Mouse (Mus musculus): ENCODE measurements around the gene Itch.
"Not testable (repeated sequence)": the region's sequence is repeated elsewhere in the genome, so short reads cannot be mapped to it uniquely, and the experiment has no call there.

Gene Itch

GRCm38 (mm10) chr2:155133011-155133976 lies at the start of gene Itch:
Itch (plus strand) TSS chr2:155133509.
- peak; percentile 94 for DNase-seq

GRCm38 (mm10) chr2:155084546-155084945 lies 48.8 kb upstream of the Itch start:
- no peak for DNase-seq

DNA sequence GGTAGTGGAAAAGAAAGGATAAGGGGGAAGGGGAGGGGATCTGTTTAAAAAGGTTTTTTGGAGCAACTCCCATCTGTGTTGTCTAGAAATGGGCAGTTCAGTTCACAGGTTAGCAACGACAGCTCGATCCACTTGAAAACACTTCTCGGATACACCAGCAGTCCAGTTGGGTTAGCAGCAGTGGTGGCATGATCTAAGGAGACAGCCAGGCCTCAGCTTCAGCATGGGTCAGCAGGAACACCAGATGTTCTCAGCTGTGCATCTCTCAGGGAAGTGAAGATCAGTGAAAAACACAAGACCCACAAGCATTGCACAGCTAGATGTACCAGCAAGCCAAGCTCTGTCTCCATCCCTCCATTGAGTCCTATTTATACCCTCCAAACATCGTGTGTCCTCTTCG lies 47.0 kb upstream of the Itch start:
- no peak for DNase-seq

DNA sequence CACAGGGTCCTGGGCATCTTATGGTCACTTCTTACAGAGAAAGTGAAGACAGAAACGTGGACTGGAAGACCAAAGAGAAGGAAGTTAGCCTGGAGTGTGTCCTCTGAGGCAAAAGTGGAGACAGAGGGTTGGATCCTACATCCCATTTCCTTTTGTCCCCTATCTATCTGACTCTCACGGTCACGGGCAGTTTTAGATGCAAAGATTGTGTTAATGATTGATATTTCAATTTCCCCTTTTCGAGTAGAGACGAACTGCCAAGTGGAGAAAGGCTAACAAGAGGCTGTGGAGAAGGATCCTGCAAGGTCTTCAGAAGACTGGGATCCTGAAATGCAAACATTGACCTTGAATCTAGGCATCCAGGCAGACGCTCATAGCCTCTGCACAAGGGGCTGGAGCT lies 45.0 kb upstream of the Itch start:
- no peak for DNase-seq

GRCm38 (mm10) chr2:155090909-155091742 lies 42.2 kb upstream of the Itch start:
- DNase-seq = no peak

DNA sequence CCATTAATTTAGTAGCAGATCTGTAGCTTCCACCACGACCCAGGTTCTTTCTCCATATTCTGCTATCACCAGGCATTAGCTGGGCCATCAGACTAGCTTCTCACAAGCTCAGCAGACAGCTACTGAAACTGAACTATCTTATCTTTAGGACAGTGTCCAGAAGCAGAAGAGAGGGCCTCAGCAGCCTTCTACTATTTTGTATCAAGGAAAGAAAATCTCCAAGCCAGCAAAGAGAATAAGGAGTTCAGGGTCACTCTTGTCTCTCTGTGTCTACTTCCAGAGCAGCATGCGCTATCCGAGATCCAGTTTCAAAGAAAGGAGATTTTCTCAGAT lies 41.6 kb upstream of the Itch start:
- DNase-seq = no peak

DNA sequence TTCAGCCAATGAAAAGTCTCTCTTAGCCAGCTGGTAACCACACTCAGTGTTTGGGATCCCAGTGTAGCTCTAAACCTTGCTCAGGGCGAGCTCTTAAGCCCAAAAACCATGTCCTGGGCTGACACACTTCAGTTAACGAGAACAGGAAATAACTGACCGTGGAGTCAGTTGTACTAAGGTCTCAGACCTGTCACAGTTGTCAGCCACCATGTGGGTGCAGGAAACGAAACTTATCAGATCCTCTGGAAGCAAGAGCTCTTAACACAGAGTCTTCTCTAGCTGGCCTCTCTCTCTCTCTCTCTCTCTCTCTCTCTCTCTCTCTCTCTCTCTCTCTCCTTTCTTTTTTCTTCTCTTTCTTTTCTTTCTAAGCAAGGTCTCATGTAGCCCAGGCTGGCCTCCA lies 39.9 kb upstream of the Itch start:
- DNase-seq = no peak

GRCm38 (mm10) chr2:155098720-155099380 lies 34.5 kb upstream of the Itch start:
- peak; percentile 30 for DNase-seq

- DNase-seq = no peak
These were observed 33.9 kb upstream of the Itch start for GRCm38 (mm10) chr2:155099421-155099820.

GRCm38 (mm10) chr2:155099994-155100795 lies 33.1 kb upstream of the Itch start:
- no peak for DNase-seq

GRCm38 (mm10) chr2:155100796-155101259 lies 32.5 kb upstream of the Itch start:
- no peak for DNase-seq

- no peak for DNase-seq
These were observed 31.5 kb upstream of the Itch start for GRCm38 (mm10) chr2:155101761-155102181.

DNA sequence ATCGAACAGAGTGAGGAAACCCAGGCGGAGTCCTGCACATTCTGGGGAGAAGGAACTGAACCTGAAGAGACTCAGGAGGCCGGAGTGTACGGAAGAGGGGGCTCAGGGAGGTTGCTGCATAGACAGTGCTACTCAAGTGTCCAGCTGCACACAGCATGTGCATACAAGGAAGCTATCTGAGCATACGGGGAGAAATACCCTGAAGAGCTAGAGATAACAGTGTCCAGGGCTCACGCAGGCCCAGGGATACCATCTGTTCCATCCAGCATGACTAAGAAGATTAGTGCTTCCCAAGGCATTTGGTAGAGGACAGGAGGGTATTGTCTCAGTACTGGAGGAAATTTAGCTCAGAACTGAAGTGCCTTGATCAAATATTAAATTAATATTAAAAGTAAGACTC lies 29.7 kb upstream of the Itch start:
- no peak for DNase-seq

DNA sequence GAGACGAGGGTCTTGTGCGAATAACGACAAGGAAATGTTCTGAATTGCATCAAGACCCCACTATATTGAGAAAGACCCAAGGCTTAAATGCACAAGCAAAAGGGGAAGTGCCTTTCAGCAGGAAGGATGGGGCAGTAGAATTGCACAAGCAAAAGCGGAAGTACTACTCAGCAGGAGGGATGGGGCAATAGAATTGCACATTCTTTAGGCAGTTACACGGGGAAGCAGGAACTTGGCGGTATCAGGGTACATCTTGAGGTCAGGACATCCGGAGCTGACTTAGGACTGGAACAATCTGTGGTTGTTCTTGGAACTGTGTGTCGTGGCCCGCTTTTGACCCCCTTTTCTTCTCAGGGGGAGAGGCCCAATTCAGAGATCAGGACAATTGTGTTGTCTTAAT lies 26.0 kb upstream of the Itch start:
- DNase-seq = not testable (repeated sequence)

DNA sequence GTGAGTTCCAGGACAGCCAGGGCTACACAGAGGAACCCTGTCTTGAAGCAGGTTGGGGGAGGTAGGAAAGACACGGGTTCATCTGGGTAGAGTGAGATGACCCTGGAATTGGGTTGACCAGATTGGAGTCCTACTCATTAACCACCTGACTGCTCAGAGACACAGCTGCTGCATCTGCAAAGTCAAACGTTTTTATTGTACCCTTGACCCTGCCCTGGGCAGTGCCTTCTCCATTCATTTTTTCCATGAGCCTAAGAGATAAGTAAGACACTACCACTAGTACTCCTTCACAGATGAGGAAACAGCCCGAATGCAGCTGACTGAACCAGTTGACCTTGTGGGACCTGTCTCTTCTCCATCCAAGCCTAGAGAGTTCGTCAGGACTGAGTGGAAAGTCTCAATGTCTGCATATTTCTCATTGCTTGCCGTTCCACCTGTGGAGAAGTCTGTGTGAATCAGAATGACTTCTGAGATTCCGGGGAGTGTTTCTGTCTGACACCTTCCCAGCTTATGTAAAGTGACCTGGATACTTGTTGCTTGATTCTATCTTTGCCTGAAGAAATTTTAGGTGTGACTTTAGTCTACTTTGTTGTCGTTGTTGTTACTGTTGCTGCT lies 18.0 kb upstream of the Itch start:
- no peak for DNase-seq

DNA sequence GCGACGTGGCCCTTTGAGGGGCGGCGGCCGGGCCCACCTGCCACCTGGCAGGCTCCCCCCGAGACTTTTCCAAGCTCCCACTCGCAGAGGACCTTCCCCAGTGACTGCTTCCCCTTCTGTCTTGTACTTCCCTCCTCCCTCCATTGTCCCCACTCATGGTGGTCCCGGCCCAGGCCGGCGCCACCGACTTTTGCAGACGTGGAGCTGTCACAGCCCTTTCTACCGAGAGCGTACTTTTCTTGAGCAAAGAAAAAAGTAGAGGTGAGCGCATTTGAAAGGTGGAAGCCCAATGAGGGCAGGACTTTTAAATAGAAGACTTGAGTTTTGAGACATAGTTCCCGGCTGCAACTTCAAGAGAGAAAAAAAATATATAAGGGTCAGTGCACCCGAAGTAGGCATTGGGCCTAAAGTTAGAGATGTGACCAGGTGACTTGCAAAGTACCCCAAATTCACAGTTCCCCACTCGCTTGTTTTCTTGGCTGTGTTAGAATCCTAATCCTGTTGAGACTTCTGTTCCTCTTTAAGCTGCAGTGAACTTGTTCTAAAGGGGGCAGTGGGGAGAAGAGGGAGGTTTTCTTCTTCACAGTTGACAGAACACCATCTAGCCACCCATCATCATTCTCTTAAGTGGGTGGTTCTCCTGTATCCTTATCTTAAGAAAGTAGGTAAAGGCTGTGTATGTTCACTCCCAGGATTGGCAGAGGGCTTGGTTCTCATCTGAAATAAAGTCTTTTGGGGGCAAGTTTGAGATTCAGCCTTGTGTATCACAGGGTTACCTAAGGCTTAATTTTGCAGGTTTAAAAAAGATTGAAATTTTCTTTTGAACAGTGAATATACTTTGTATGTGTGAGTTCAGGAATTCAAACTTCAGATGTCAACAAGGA lies 910 bp downstream of the Itch start:
- peak; percentile 28 for DNase-seq

DNA sequence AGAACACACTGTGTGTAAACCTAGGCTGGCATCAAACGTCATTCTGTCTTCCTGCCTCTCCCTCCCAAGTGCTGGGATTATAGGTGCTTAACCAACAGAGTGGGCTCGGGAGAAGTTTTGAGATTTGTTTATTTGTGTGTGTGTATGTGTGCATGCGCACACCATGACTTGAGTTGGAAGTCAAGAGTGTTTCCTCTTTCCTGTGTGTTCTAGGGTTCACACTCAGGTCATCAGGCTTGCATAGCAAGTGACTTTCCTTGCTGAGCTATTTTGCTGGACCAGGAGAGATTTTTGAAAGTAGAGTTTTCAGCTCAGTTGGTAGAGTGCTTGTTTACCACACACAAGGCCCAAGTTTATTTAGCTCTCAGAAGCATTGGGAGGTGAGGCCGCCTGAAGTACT lies 1.8 kb downstream of the Itch start:
- no peak for DNase-seq

- no peak for DNase-seq
These were observed 2.2 kb downstream of the Itch start for GRCm38 (mm10) chr2:155135534-155135933.

DNA sequence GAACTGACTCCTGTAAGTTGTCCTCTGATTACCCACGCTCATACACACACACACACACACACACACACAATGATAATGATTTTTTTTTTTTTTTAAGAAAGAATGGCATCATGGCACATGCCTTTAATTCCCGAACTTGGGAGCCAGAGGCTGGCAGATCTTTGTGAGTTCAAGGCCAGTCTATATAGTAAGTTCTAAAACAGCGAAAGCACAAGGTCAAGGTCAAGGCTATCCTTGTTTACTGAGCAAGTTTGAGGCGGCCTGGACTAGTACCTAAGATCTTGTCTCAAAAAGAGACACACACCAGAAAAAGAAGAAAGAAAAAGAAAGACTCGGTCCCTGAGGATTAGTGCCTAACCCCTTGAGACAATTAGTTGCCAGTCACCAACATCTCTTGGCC lies 7.7 kb downstream of the Itch start:
- DNase-seq = no peak

DNA sequence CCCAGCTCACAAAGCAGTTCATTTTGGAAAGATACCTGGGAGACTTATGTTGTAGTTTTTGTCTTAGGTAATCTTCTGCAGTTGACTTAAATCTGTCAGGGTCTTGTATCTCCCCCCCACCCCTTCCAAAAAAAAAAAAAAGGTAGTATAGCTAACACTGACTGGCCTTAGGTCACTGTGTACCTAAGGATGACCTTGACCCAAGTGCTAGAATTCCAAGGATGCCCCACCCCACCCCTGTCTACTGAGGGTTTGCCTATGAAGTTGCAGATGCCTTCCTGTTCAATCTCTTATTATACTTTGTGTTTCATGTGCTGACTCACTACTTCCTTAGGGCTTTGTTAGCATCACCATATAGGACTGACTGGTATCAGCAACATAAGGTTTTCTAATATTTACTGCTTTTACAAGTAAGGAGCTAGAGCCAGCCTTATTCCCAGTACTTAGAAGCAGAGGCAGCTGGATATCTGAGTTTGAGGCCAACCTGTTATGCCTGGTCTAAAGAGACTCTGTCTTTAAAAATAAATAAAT lies 8.8 kb downstream of the Itch start:
- no peak for DNase-seq

DNA sequence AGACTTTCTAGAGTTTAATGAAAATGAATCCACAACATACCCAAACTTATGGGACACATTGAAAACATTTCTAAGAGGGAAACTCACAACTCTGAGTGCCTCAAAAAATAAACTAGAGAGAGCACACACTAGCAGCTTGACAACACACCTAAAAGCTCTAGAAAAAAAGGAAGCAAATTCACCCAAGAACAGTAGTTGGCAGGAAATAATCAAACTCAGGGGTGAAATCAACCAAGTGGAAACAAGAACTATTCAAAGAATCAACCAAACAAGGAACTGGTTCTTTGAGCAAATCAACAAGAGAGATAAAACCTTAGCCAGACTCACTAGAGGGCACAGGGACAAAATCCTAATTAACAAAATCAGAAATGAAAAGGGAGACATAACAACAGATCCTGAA lies 16.0 kb downstream of the Itch start:
- DNase-seq = not testable (repeated sequence)
